Comparison of ENCODE assay signal across 21 mouse cellular contexts in the genomic region with DNA sequence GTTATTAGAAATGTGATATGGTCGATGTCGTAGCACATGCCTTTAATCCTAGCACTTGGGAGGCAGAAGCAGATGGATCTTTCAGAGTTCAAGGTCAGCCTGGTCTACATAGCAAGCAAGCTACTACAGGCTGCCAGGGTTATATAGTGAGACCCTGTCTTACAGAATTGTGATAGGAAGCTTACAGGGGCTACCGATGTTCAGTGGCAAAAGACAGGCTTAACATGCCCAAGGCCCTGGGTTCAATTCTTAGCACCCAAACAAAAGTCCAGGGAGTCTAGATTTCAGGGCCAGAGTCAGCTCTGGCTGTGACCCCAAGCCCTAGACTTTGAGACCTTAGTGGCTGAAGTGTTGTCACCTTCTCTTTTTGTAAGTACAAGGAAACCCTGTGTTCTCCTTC. TPM values are rescaled to one million over a fixed set of nuclear protein-coding genes. Genes with fewer than 3 reads are reported as not detected.
A peak's percentile ranks its signal among the peaks of the same experiment; 100 is the strongest.
DNase-seq lines count a peak whose midpoint lies in the region; ATAC-seq and TF ChIP-seq lines count a peak whose summit lies in the region.
"Had no signal": no experiment of that assay in that cellular context is flagged by ENCODE, and none has a peak within 500 bp of the region (broad histone marks: within the 10 kb centered on the region; RNA-seq: fewer than 3 reads in every experiment).

No protein-coding gene starts in this region.

- WGBS in heart, adult 2 months: 41% methylated on average over 3 of the region's 3 CpGs
- WGBS in midbrain, embryonic 11.5 days: 87% methylated on average over 3 of the region's 3 CpGs

- H3K4me3 ChIP-seq in heart, adult 2 months: peak overlapping the region; percentile 62
- peak overlapping the region; percentile 86 for H3K4me3 ChIP-seq in left cerebral cortex, adult 2 months
- H3K4me3 ChIP-seq in E14TG2a.4 (replicated peaks; ENCODE audit: low read length) (peak overlapping the region; percentile 98), ES-E14 (ENCODE audit: insufficient read depth in 1 of 2, low read depth in 1 of 2, low read length in 2 of 2, poor library complexity in 1 of 2, severe bottlenecking in 1 of 2) (peak overlapping the region; percentile 93 to 96)
- H3K4me3 ChIP-seq in midbrain, embryonic 11.5 days (ENCODE audit: low read depth, low read length): no peak overlapping the region
- H3K4me3 ChIP-seq: embryonic facial prominence, embryonic 10.5 days; hindbrain, embryonic 12.5 days; kidney, embryonic 15.5 days; limb, embryonic 10.5 days; liver, embryonic 13.5 days had no signal

- H3K27ac ChIP-seq in heart, adult 2 months: peak overlapping the region; percentile 100
- peak overlapping the region; percentile 99 for H3K27ac ChIP-seq in left cerebral cortex, adult 2 months
- H3K27ac ChIP-seq in ES-E14 (ENCODE audit: insufficient read depth, low read depth, low read length, poor library complexity, severe bottlenecking): no peak overlapping the region
- no peak overlapping the region for H3K27ac ChIP-seq in midbrain, embryonic 11.5 days (ENCODE audit: low read depth, low read length)
- H3K27ac ChIP-seq: embryonic facial prominence, embryonic 10.5 days; hindbrain, embryonic 12.5 days; kidney, embryonic 15.5 days; limb, embryonic 10.5 days; liver, embryonic 13.5 days had no signal

- no peak for TF ChIP-seq POLR2A in heart, adult 2 months (IDR thresholded peaks at IDR 0.05; ENCODE audit: insufficient read depth, low read depth, low read length)

- H3K27me3 ChIP-seq in heart, adult 2 months (ENCODE audit: control insufficient read depth, insufficient read depth, low read length): no peaks in the 10 kb centered on the region
- H3K27me3 ChIP-seq in E14TG2a.4 (ENCODE audit: insufficient read depth, low read length): no peaks in the 10 kb centered on the region
- peaks cover 20% of the 10 kb centered on the region for H3K27me3 ChIP-seq in midbrain, embryonic 11.5 days (ENCODE audit: control insufficient read depth, insufficient read depth, low read length)

- H3K4me1 ChIP-seq in heart, adult 2 months (ENCODE audit: control insufficient read depth, insufficient read depth, low read length): peaks cover 32% of the 10 kb centered on the region
- H3K4me1 ChIP-seq in E14TG2a.4 (replicated peaks; ENCODE audit: low read depth, low read length) (peaks cover 61% of the 10 kb centered on the region), ES-E14 (ENCODE audit: control insufficient read depth in 2 of 2, insufficient read depth in 2 of 2, low read length in 2 of 2, poor library complexity in 1 of 2) (peaks cover 5 to 14% of the 10 kb centered on the region in 2 experiments)
- H3K4me1 ChIP-seq in midbrain, embryonic 11.5 days (ENCODE audit: control insufficient read depth, insufficient read depth, low read length): peaks cover 8% of the 10 kb centered on the region; the same call in 1 of the 2 replicates

- H3K9ac ChIP-seq in heart, adult 2 months (ENCODE audit: low read depth, low read length): peak overlapping the region; percentile 99
- no peak overlapping the region for H3K9ac ChIP-seq in ES-E14 (ENCODE audit: insufficient read depth, low read depth, low read length, poor library complexity, severe bottlenecking)
- H3K9ac ChIP-seq in midbrain, embryonic 11.5 days (ENCODE audit: low read length): no peak overlapping the region
- H3K9ac ChIP-seq: hindbrain, embryonic 12.5 days; kidney, embryonic 15.5 days; liver, embryonic 13.5 days had no signal

- H3K79me2 ChIP-seq in heart, adult 2 months (replicated peaks; ENCODE audit: control insufficient read depth, insufficient read depth, low read length): peaks cover 9% of the 10 kb centered on the region

- ATAC-seq in midbrain, embryonic 11.5 days (ENCODE audit: low FRiP score): no peak
- ATAC-seq: activated CD4-positive, CD25-positive, alpha-beta regulatory T cell, adult 4 months had no signal

- no peak overlapping the region for H3K4me2 ChIP-seq in midbrain, embryonic 11.5 days
- H3K4me2 ChIP-seq: heart, embryonic 11.5 days; hindbrain, embryonic 12.5 days; kidney, embryonic 15.5 days; liver, embryonic 13.5 days had no signal

- in situ Hi-C loops in ES-E14 (cut with MboI; ENCODE audit: low sequenced_read_pairs in 2 of 2, unreplicated experiment in 2 of 2): no loop called here

- no peak for TF ChIP-seq EP300 in heart, adult 2 months (IDR thresholded peaks at IDR 0.05; ENCODE audit: insufficient read depth, low read depth, low read length)

- intact Hi-C loops in heart, adult 2 months (cut with DNase I): loop anchor here (2.0 kb wide), 1 partner anchor 22 kb away; no protein-coding TSS in a partner anchor
- intact Hi-C loops in left cerebral cortex, adult 2 months (cut with DNase I): no loop called here

- TF ChIP-seq CTCF in heart, adult 2 months (IDR thresholded peaks at IDR 0.05): no peak
- TF ChIP-seq CTCF in left cerebral cortex, adult 2 months (IDR thresholded peaks at IDR 0.05): no peak
- TF ChIP-seq CTCF in E14TG2a.4 (conservative IDR thresholded peaks at IDR 0.05; ENCODE audit: low read length): no peak

- DNase-seq in heart, adult 2 months: no peak
- no peak for DNase-seq in heart, adult 9 months (ENCODE audit: low spot score in 2 of 2)
- DNase-seq in left cerebral cortex, adult 2 months (ENCODE audit: extremely low spot score in 1 of 2, low spot score in 2 of 2): no peak
- no peak for DNase-seq in left cerebral cortex, adult 11 months (ENCODE audit: low spot score)
- no peak for DNase-seq in ES-E14 (ENCODE audit: low read depth, low spot score)
- no peak for DNase-seq in midbrain, embryonic 11.5 days (ENCODE audit: low spot score, missing footprints)
- DNase-seq: adrenal gland, postnatal 25 days; cerebellum, adult 18-20 months; gastrocnemius, postnatal 14 days; heart, postnatal 14 days; liver, embryonic 13.5 days; retina, postnatal 1 day; thymus, postnatal 25 days had no signal

- H3K9me3 ChIP-seq in E14TG2a.4 (ENCODE audit: low read length) (no peaks in the 10 kb centered on the region), ES-E14 (ENCODE audit: control insufficient read depth, insufficient read depth, low read depth, low read length) (no peaks in the 10 kb centered on the region)
- no peaks in the 10 kb centered on the region for H3K9me3 ChIP-seq in midbrain, embryonic 11.5 days (ENCODE audit: control insufficient read depth, low read length)
- H3K9me3 ChIP-seq: embryonic facial prominence, embryonic 10.5 days; G1E; hindbrain, embryonic 12.5 days; kidney, embryonic 15.5 days; limb, embryonic 10.5 days; liver, embryonic 13.5 days had no signal

- peaks cover 44% of the 10 kb centered on the region for H3K36me3 ChIP-seq in heart, adult 2 months (ENCODE audit: control insufficient read depth, insufficient read depth, low read length)
- peaks cover 78% of the 10 kb centered on the region for H3K36me3 ChIP-seq in E14TG2a.4 (ENCODE audit: insufficient read depth, low read length)
- H3K36me3 ChIP-seq in ES-E14 (ENCODE audit: control insufficient read depth, insufficient read depth, low read length, poor library complexity, severe bottlenecking): peaks cover 27% of the 10 kb centered on the region
- H3K36me3 ChIP-seq in midbrain, embryonic 11.5 days (ENCODE audit: control insufficient read depth, insufficient read depth, low read length): no peaks in the 10 kb centered on the region
- H3K36me3 ChIP-seq: embryonic facial prominence, embryonic 10.5 days; hindbrain, embryonic 12.5 days; kidney, embryonic 15.5 days; limb, embryonic 10.5 days; liver, embryonic 13.5 days had no signal

TF ChIP-seq in ES-E14, 5 proteins besides CTCF, POLR2A, EP300 and RAD21:
- TF ChIP-seq ZC3H11A (IDR thresholded peaks at IDR 0.05; ENCODE audit: borderline replicate concordance, low read depth, low read length) (no peak), MAFK (IDR thresholded peaks at IDR 0.05; ENCODE audit: insufficient read depth, low read depth, low read length) (no peak), ZNF384 (IDR thresholded peaks at IDR 0.05; ENCODE audit: low read depth, low read length) (no peak), HCFC1 (IDR thresholded peaks at IDR 0.05; ENCODE audit: borderline replicate concordance, insufficient read depth, low read length) (no peak), CHD2 (IDR thresholded peaks at IDR 0.05; ENCODE audit: low read depth, low read length) (no peak)

RNA-seq across cellular contexts. Expression of a gene that starts 4.1 kb away (rescaled TPM):
- total RNA-seq in heart, adult 2 months (2021): 100 to 1,000 TPM; 121 to 142 TPM
- 40.3 and 47.1 TPM in 2 replicates for polyA plus RNA-seq in heart, adult 2 months (2012; rRNA removed)
- 100 to 1,000 TPM; 200 to 205 TPM for total RNA-seq in left cerebral cortex, adult 2 months (2021)
- total RNA-seq in ES-E14 (2012; rRNA removed): 90.8 and 173 TPM in 2 replicates
- 0.69 and 0.96 TPM in 2 replicates for polyA plus RNA-seq in midbrain, embryonic 11.5 days (2014; fragmentation: Nextera tagmentation; extraction: Ambion mirVana)

Comparison
In these comparisons a context has a peak if more than half of its experiments do, and no peak if none do; other contexts are left out.
1. H3K27ac ChIP-seq: peak in heart, adult 2 months (single experiment) and left cerebral cortex, adult 2 months (single experiment); none in ES-E14 (single experiment) and midbrain, embryonic 11.5 days (single experiment).